Mouse (Mus musculus) ES-E14 (cell line): ENCODE measurements around the gene 2610507B11Rik.

Experiments
- CHD2 ChIP-seq: IDR thresholded peaks from 2 replicates; pipeline ENCODE4 v1.6.1; 2014; ENCODE audit warnings: mild to moderate bottlenecking, low read depth, low read length, inconsistent platforms
- HCFC1 ChIP-seq: IDR thresholded peaks from 2 replicates; pipeline ENCODE4 v1.6.1; 2012; ENCODE audit warnings: low read length, inconsistent platforms, borderline replicate concordance; ENCODE audit not compliant: insufficient read depth
- MAFK ChIP-seq: IDR thresholded peaks from 2 replicates; pipeline ENCODE4 v1.6.1; 2014; ENCODE audit warnings: mild to moderate bottlenecking, low read depth, low read length, inconsistent platforms; ENCODE audit not compliant: insufficient read depth

DNA sequence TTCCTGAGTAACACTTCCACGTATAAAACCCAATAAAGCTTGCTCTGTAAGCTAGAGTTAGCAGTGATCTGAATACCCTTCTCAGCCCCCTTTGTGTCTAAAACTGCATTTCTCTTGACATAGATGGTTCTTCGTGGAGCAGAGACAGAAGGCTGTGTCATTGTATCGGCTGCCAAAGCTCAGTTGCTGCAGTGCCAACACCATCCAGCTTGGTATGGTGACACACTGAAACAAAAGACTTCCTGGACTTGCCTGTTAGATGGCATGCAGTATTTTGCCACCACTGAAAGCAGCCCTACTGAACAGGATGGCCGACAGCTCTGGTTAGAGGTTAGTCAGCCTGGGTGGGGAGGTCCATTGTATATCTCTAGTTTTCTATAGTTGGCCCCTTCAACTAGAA is 18.0 kb downstream of the 2610507B11Rik start:
- TF ChIP-seq CHD2 = no peak
- TF ChIP-seq MAFK = no peak
- TF ChIP-seq HCFC1 = no peak
